Mouse (Mus musculus) thymus, adult 18-20 months (tissue): ENCODE results near the gene Gpr22.

Experiments
- DNase-seq, 2 experiments: peaks; one replicate each; pipeline ENCODE4 v3.0.0; 2022; ENCODE audit warnings: mixed read lengths in 2 of 2

The Gpr22 gene

GRCm38 (mm10) chr12:31665999-31666398 lies 47.7 kb downstream of the Gpr22 start:
- no peak for DNase-seq
